Mouse (Mus musculus) frontal cortex, postnatal 14 days (tissue): ENCODE results near the gene Ercc1.

Experiments
- DNase-seq, 2 experiments: peaks; one replicate each; pipeline ENCODE4 v3.0.0; 2022; ENCODE audit warnings: low spot score in 2 of 2

Gene Ercc1

GRCm38 (mm10) chr7:19368380-19368779, 23.8 kb downstream of the Ercc1 start:
- DNase-seq, result no peak

GRCm38 (mm10) chr7:19369823-19370425, 25.3 kb downstream of the Ercc1 start:
- peak in 1 of 2 experiments; percentile 61 for DNase-seq

- DNase-seq, result no peak
Observed at GRCm38 (mm10) chr7:19373367-19373766, 28.8 kb downstream of the Ercc1 start.

- DNase-seq, result no peak
Observed at GRCm38 (mm10) chr7:19375368-19375767, 30.8 kb downstream of the Ercc1 start.

GRCm38 (mm10) chr7:19376019-19376418, 31.4 kb downstream of the Ercc1 start:
- DNase-seq, result no peak

- no peak for DNase-seq
Observed at GRCm38 (mm10) chr7:19378049-19378448, 33.5 kb downstream of the Ercc1 start.

- DNase-seq, result peak; percentile 96 to 98
Observed at GRCm38 (mm10) chr7:19381377-19382165, 37.0 kb downstream of the Ercc1 start, which contains the start of gene Ercc2. Ercc2 (plus strand) TSS chr7:19382010.

- no peak for DNase-seq
Observed at GRCm38 (mm10) chr7:19382166-19382541, 37.6 kb downstream of the Ercc1 start.

- no peak for DNase-seq
Observed at GRCm38 (mm10) chr7:19383708-19384107, 39.1 kb downstream of the Ercc1 start.

- no peak for DNase-seq
Observed at GRCm38 (mm10) chr7:19388699-19389413, 44.3 kb downstream of the Ercc1 start.

GRCm38 (mm10) chr7:19394484-19394883, 49.9 kb downstream of the Ercc1 start:
- DNase-seq, result no peak

GRCm38 (mm10) chr7:19399496-19400280, 55.1 kb downstream of the Ercc1 start:
- DNase-seq, result no peak

- no peak for DNase-seq
Observed at GRCm38 (mm10) chr7:19400946-19401345, 56.4 kb downstream of the Ercc1 start.

GRCm38 (mm10) chr7:19402535-19403112, 58.0 kb downstream of the Ercc1 start:
- DNase-seq, result no peak

- no peak for DNase-seq
Observed at GRCm38 (mm10) chr7:19403731-19404296, 59.2 kb downstream of the Ercc1 start, which contains the start of gene Klc3. Klc3 (minus strand) TSS chr7:19404104.

- no peak for DNase-seq
Observed at GRCm38 (mm10) chr7:19404476-19404875, 59.9 kb downstream of the Ercc1 start, which contains the start of gene Ckm. Ckm (plus strand) TSS chr7:19404776.

- DNase-seq, result peak; percentile 49 to 82
Observed at GRCm38 (mm10) chr7:19405417-19405816, 60.8 kb downstream of the Ercc1 start.
